Mouse (Mus musculus) heart, postnatal 36 days (tissue): ENCODE measurements at regions not wholly inside any gene's neighbourhood (a gene's known extent, or its start where the extent isn't known, plus 50 kb on each side); places are given as distances from the start of the nearest gene placed in this dataset.

ENCODE experiments used
- DNase-seq, 2 experiments: peaks; one replicate each; pipeline ENCODE4 v3.0.0; 2021 to 2022
- intact Hi-C: fragments of 180-260 bp; cut with DNase I; formaldehyde crosslinking; loops from one replicate; pipeline ENCODE4 v1.15.1; 2025

- DNase-seq = no peak
- intact Hi-C loops = no loop called here
Observed at GRCm38 (mm10) chr2:47424910-47425309, 1389.0 kb upstream of the Acvr2a start.

- intact Hi-C loops = no loop called here
- no peak for DNase-seq
Observed at GRCm38 (mm10) chr2:47429843-47430242, 1384.1 kb upstream of the Acvr2a start.

DNA sequence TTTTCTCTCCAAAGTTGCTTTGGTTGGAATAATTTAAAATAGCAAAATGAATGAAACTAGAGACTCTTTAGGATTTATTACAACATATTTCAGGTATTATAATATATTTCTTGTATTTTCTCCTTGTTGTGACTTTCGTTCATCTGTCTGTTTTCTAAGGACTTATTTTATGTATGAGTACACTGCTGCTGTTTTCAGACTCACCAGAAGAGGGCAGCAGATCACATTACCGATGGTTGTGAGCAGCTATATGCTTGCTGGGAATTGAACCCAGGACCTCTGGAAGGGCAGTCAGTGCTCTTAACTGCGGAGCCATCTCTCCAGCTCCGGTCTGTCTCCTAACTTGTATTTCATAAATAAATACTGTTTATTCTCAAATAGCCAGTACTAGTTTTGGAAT is 1347.9 kb upstream of the Acvr2a start:
- intact Hi-C loops = no loop called here
- no peak for DNase-seq

DNA sequence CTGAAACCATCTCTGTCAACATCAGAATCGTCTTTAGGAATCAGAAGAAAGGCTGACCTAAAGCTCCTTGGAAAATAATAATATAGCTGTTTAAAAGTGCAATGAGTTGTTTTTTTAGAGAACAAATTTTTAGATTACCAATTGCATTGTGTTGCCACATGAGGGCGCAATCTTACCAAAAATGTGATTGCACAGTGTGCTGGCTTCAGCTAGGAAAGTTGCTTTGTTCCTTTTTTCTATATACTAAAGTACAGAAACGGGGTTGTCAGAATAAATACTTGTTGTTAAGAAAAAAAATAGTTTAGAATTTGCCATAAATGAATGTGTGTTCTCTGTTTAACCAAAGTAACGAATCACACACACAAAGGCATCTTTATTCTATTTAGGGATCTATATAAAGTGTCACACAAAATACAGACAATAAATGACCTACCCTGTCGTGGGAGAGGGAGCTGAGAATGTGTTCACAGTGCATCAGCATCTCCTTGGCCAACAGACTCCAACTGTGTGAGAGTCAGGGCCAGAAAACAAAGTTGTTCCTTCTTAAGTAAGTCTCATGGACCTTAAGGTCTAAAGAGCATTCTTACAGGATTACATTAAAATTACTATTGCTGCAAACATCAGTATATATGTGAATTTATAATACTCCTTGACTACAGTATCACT is 1321.9 kb upstream of the Acvr2a start:
- intact Hi-C loops = loop anchor here (5.0 to 10.0 kb wide), 3 partner anchors 1223 to 1820 kb away; no protein-coding TSS in a partner anchor
- peak; percentile 3 to 13 for DNase-seq
